Comparison of ENCODE assay signal across 26 mouse cellular contexts in the genomic region with DNA sequence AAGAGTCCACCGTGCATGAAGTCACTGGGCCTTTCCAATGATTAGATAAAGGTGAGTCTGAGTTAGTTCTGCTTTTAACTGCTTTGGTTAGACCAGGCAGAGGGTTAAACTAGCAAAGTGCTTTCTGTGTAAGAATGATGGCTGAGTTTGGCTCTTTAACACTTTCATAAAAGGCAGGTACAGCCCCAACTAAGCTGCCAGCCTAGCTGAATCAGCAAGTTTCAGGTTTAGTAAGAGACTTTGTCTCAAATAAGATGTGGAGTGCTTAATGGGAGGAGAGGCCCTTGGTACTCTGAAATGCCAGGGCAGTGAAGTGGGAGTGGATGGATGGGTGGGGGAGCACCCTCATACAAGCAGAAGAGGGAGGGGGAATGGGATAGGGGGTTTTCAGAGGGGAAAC.
"Had no signal": no experiment of that assay in that cellular context is flagged by ENCODE, and none has a peak within 500 bp of the region (broad histone marks: within the 10 kb centered on the region; RNA-seq: fewer than 3 reads in every experiment).

No protein-coding gene starts in this region.

- H3K9me3 ChIP-seq: heart, embryonic 10.5 days; heart, embryonic 12.5 days; hindbrain, embryonic 10.5 days; hindbrain, embryonic 12.5 days; kidney, embryonic 15.5 days; limb, embryonic 13.5 days; limb, embryonic 15.5 days; liver, embryonic 12.5 days had no signal

- H3K36me3 ChIP-seq: heart, embryonic 10.5 days; heart, embryonic 12.5 days; hindbrain, embryonic 10.5 days; hindbrain, embryonic 12.5 days; kidney, embryonic 15.5 days; limb, embryonic 13.5 days; limb, embryonic 15.5 days; liver, embryonic 12.5 days had no signal

- H3K27me3 ChIP-seq: heart, embryonic 12.5 days; hindbrain, embryonic 12.5 days; kidney, embryonic 15.5 days; limb, embryonic 13.5 days; limb, embryonic 15.5 days; liver, embryonic 12.5 days had no signal

- ATAC-seq: hindbrain, embryonic 16.5 days; intestine, embryonic 16.5 days; liver, embryonic 12.5 days had no signal

- H3K4me2 ChIP-seq: heart, embryonic 12.5 days; hindbrain, embryonic 12.5 days; hindbrain, embryonic 14.5 days; kidney, embryonic 15.5 days; limb, embryonic 13.5 days; limb, embryonic 15.5 days; liver, embryonic 12.5 days had no signal

- DNase-seq: gastrocnemius, postnatal 10 days; gastrocnemius, postnatal 25 days; heart, adult 18-20 months; heart, postnatal 10 days; heart, postnatal 4 days; kidney, adult 11 months; kidney, adult 2 months; kidney, adult 9 months; kidney, postnatal 14 days; kidney, postnatal 36 days; layer of hippocampus, adult 9-11 months; layer of hippocampus, postnatal 36 days; left cerebral cortex, postnatal 4 days had no signal

- H3K4me3 ChIP-seq: heart, embryonic 10.5 days; heart, embryonic 12.5 days; hindbrain, embryonic 10.5 days; hindbrain, embryonic 12.5 days; kidney, embryonic 15.5 days; limb, embryonic 13.5 days; limb, embryonic 15.5 days; liver, embryonic 12.5 days had no signal

- H3K27ac ChIP-seq: heart, embryonic 10.5 days; hindbrain, embryonic 10.5 days; hindbrain, embryonic 12.5 days; hindbrain, embryonic 14.5 days; kidney, embryonic 15.5 days; kidney, postnatal 0 days; limb, embryonic 13.5 days; limb, embryonic 15.5 days; liver, embryonic 12.5 days; liver, embryonic 14.5 days had no signal

- H3K9ac ChIP-seq: heart, embryonic 12.5 days; hindbrain, embryonic 12.5 days; hindbrain, embryonic 14.5 days; kidney, embryonic 15.5 days; limb, embryonic 13.5 days; limb, embryonic 15.5 days; liver, embryonic 12.5 days; liver, embryonic 14.5 days had no signal

- H3K4me1 ChIP-seq: heart, embryonic 10.5 days; hindbrain, embryonic 10.5 days; hindbrain, embryonic 12.5 days; limb, embryonic 13.5 days; limb, embryonic 15.5 days; liver, embryonic 12.5 days had no signal
